Mouse (Mus musculus): ENCODE results near the gene Sept1.
"Not testable (repeated sequence)": the region's sequence is repeated elsewhere in the genome, so short reads cannot be mapped to it uniquely, and the experiment has no call there.

Sept1 gene

DNA sequence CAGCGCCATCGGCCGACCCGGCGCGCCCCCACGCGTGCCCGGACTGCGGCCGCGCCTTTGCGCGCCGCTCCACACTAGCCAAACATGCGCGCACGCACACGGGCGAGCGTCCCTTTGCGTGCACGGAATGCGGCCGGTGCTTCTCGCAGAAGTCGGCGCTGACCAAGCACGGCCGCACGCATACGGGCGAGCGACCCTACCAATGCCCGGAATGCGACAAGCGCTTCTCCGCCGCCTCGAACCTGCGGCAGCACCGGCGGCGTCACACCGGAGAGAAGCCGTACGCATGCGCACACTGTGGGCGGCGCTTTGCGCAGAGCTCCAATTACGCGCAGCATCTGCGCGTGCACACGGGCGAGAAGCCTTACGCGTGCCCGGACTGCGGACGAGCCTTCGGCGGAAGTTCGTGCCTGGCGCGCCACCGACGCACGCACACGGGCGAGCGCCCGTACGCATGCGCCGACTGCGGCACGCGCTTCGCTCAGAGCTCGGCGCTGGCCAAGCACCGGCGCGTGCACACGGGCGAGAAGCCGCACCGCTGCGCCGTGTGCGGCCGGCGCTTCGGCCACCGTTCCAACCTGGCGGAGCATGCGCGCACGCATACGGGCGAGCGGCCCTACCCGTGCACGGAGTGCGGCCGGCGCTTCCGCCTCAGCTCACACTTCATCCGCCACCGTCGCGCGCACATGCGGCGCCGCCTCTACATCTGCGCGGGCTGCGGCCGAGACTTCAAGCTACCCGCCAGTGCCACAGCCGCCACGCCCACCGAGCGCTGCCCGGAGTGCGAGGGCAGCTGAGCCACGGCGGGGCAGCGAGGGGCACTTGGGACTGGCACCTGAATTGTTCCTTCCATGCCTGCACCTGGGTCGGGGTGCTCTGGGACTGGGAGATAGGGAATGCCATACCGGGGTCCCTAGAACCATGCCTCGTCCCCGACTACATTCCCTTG, 21.2 kb upstream of the Sept1 start:
- DNase-seq (ENCODE audit: low spot score in 2 of 2) = peak; percentile 95 to 96

- DNase-seq (ENCODE audit: low spot score in 2 of 2) = no peak
Measured at GRCm38 (mm10) chr7:127253341-127253740, 20.4 kb upstream of the Sept1 start.

DNA sequence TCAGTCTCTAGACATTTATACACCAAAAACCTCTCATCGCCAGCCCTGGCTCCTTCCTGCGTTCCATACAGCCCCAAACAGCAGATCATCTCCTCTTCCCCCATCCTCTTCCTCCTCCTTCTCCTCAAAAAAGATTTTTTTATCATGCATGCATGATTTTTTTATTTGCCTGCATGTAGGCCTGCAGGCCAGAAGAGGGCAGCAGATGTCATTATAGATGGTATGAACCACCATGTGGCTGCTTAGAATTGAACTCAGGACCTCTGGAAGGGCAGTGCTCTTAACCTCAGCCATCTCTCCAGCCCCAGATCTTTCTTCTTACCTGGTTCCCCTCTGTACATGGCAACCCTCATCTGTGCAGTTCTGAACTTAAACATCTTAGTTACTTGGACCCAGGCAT, 19.5 kb upstream of the Sept1 start:
- DNase-seq (ENCODE audit: low spot score in 2 of 2) = peak in 1 of 2 experiments; percentile 50

DNA sequence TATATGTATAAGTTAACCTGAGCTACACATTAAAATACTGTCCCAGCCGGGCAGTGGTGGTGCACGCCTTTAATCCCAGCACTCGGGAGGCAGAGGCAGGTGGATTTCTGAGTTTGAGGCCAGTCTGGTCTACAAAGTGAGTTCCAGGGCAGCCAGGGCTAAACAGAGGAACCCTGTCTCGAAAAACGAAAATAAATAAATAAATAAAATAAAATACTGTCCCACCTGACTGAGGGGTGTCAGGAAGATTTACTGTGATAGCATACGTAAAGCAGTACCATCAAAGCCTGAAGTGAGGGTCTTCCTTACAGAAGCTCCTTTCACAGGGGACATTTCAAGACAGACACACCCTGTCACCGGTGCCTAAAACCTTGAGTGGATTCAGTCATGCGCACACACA, 17.6 kb upstream of the Sept1 start:
- DNase-seq (ENCODE audit: low spot score in 2 of 2) = not testable (repeated sequence)

DNA sequence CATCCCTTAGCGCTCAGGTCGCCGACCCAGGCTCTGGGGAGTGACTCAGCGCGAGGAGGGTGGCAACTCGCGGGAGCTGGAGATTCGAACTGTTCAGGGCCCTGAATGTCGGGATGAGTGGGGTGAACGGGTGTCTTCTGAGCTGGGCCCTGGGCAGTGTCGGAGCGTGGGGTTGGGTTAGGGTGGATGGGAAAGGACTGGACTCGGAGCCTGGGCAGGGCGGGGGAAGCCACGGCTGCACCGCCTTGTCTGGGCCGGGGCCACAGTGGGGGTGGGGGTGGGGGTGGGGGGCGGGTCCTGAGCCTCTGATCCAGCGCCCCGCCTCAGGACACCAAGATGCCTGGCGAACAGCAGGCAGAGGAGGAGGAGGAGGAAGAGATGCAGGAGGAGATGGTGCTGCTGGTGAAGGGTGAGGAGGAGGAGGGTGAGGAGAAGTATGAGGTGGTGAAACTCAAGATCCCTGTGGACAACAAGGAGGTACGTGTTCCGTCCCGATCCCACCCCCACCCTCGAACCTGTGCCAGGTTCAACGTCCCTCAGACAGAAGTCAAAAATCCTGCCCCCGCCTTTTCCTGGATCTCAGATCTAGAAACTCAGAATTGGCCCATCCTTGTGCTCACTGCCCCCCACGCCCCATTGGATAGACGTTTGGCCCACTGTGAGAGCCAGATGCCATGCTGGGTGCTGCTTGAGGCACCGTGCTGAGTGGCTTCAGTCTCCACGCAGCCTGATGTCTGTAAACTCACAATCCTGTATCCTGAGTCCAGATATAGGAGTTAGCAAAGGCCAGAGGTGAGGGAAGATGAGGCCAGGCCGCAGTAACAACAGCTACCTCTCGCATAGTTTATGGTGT, 12.0 kb upstream of the Sept1 start:
- DNase-seq (ENCODE audit: low spot score in 2 of 2) = no peak

DNA sequence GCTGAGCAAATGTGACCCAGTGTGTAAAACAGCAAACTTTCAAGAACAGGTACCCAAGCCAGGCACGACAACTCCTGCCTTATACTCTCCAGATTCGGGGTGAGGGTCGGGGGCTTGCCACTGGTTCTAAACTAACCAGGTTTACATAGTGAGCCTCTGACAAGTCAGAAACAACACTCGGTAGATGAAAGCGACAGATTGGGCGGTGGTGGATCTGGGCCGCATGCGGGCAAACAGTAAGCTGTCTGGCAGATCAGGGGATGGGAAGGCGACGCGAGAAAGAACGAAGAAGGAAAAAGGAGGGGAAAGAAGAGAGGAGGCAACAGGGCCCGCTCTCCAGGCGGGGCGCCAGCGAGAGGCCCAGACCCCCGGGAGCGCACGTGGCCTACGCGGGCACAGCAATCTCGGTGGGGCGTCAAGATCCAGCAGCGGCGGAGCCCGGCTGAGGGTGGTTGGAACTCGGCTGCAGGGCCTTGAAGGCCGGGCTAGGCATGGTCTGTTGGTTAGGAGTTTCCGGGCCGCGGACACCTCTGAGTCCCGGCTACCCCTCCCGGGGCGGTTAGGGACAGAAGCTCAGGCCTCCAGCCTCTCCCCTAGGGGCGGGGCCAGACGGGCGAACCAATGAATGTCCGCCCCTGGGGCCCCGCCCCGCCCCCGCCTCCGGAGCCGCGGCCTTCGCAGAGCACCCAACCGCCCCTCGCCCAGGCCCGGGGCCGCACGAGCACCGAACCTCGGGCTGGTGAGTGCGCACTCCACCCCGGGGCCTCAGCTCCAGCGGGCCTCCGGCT, 11.1 kb upstream of the Sept1 start, which contains the start of gene Zfp771:
Zfp771 (plus strand) TSS at position 405 of the 788 bp plus-strand sequence.
- peak; percentile 95 to 96 for DNase-seq (ENCODE audit: low spot score in 2 of 2)

GRCm38 (mm10) chr7:127243361-127243867, 10.5 kb upstream of the Sept1 start:
- DNase-seq (ENCODE audit: low spot score in 2 of 2) = no peak

DNA sequence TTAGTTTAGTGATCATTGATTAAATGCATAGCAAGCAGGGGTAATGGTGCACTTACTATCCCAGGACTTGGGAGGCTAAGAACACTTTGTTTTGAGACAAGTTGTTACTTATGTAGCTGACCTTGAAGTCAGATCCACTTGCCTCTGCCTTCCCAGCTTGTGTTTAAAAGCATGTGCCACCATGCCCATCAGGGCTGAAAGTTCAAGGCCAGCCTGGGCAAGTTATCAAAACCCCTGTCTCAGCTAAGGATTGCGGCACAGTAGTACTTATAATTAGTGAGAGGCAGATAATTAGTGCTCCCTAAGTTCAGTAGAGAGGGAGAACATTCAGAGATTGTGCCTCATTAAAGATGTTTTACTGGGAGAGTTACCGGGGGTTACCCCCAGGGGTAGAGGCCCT, 1.8 kb upstream of the Sept1 start:
- DNase-seq (ENCODE audit: low spot score in 2 of 2) = no peak

GRCm38 (mm10) chr7:127233765-127234164, 835 bp upstream of the Sept1 start:
- no peak for DNase-seq (ENCODE audit: low spot score in 2 of 2)

DNA sequence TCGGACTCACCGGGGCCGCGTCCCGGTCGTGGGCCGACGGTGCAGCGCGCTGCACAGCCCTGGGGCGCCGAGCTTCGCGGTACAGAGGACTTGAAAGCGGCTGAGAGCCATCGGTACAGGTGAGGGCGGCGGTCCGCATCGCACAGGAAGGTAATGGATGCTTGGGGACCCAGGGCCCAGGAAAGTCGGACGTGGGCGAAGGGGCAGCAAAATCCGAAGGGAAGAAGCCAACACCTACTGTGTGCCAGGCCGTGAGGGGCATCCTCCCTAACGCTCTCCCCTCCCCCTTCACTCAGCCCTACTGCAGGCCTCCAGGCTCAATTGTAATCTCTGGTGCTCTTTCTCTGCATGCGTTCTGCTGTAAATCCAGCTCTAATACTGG, 429 bp upstream of the Sept1 start:
- no peak for DNase-seq (ENCODE audit: low spot score in 2 of 2)

- no peak for DNase-seq (ENCODE audit: low spot score in 2 of 2)
Measured at GRCm38 (mm10) chr7:127231826-127232621, 906 bp downstream of the Sept1 start.

- DNase-seq (ENCODE audit: low spot score in 2 of 2) = no peak
Measured at GRCm38 (mm10) chr7:127231376-127231775, 1.6 kb downstream of the Sept1 start.

GRCm38 (mm10) chr7:127228615-127229303, 4.2 kb downstream of the Sept1 start:
- DNase-seq (ENCODE audit: low spot score in 2 of 2) = peak; percentile 82 to 85

DNA sequence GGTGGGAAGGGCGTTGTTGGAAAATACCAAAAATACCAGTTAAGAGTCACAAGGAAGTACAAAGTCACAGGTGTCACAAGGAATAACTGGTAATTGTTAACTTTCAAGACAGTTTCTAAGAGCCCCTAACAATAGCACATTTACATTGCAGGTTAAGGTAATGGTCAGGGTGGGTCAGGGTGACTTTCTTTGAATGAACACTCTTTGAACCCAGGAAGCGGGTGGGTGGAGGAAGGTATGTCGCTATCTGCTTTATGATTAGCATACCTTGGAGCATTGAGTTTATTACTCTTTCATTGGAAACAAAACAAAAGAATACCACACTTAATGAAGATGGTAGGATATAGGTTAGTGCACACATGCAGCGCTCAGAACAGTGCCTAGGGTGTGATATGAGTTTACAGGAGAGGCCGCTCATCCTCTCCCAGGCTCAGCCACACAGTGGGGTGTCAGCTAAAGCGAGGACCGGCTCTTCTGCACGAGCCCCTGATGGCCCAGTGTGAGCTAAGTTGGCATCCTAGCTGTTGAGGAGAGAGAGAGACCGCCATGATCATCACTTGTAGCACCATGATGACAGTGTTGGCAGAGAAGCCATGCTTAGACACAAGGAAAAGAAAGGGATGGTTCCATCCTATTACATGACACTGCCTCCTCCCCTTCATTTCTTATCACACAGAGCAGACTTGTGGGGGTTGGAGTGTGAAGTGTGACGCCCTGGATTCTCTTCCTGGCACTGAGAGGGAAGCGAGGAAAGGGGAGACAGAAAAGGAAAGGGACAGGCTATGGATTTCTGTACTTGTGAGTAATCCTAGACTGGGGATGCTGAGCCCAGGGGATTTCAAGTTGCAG, 7.6 kb downstream of the Sept1 start:
- no peak for DNase-seq (ENCODE audit: low spot score in 2 of 2)

- no peak for DNase-seq (ENCODE audit: low spot score in 2 of 2)
Measured at GRCm38 (mm10) chr7:127224616-127225015, 8.3 kb downstream of the Sept1 start.

DNA sequence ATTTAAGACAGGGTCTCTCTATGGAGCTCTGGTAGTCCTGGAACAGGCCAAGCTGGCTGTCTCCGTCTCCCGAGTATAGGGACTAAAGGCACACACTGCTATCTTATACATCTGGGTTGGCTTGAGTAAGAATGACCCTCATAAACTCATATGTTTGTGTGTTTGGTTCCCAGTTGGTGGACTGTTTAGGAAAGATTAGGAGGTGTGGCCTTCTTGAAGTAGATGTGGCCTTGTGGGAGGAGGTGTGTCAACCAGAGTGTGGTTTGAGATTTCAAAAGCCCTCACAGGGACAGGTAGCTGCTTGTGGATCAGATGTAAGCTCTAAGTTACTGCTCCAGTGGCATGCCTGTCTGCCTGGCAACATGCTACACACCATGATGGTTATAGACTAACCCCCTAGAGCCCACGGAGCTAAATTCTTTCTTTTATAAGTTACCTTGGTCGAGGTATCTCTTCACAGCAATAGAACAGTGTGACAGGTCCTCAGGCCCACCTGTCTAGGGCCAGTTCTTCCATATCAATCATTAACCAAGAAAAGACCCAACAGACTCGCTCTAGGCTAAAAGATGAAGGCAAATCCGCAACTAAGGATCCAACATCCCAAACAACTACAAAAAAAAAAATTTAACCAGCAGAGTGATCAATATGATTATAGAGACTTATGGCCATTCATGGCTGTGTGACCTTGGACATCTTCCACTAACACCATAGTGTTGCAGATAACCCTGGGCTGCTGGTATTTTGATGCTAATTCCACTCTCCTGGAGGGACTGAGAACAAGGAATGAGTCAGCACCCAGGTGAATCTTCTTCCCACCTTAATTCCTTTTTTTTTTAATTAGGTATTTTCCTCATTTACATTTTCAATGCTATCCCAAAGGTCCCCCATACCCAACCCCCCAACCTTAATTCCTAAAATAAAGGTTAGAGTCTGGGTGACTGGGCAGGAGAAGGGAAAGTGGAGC, 9.1 kb downstream of the Sept1 start:
- no peak for DNase-seq (ENCODE audit: low spot score in 2 of 2)

- DNase-seq (ENCODE audit: low spot score in 2 of 2) = no peak
Measured at GRCm38 (mm10) chr7:127223106-127223505, 9.8 kb downstream of the Sept1 start.

GRCm38 (mm10) chr7:127220440-127220839, 12.5 kb downstream of the Sept1 start:
- DNase-seq (ENCODE audit: low spot score in 2 of 2) = peak; percentile 46 to 53

Measured in spleen, postnatal 36 days (tissue).